Mouse (Mus musculus) heart, embryonic 14.5 days (tissue): ENCODE results near the gene Dnajc4. TPM values are rescaled to one million over a fixed set of nuclear protein-coding genes. Genes with fewer than 3 reads are reported as not detected.

ENCODE experiments used
- ATAC-seq: fragments of 200-750 bp; cut with Nextera tagmentation; 2 replicates; pipeline ENCODE4 v1.8.0; 2017; ENCODE audit warnings: low read depth, moderate TSS enrichment; ENCODE audit not compliant: insufficient number of reproducible peaks, insufficient read depth, low FRiP score
- H3K27ac ChIP-seq, 2 experiments: fragments of 200-500 bp in 1 of 2; fragments of 300-500 bp in 1 of 2; sonication (generic) in 1 of 2; replicated peaks in 1 of 2; 2 replicates each; pipeline ENCODE4 v1.5.1; 2012 to 2014; ENCODE audit warnings: low read depth in 2 of 2, low read length in 2 of 2, control low read depth in 1 of 2, mild to moderate bottlenecking in 1 of 2, mixed read lengths in 1 of 2; ENCODE audit not compliant: control insufficient read depth in 1 of 2, insufficient read depth in 1 of 2
- H3K27me3 ChIP-seq: fragments of 300-500 bp; sonication (generic); 2 replicates; pipeline ENCODE4 v1.6.1; 2014; ENCODE audit warnings: mild to moderate bottlenecking, low read length, control low read depth; ENCODE audit not compliant: control insufficient read depth, insufficient read depth
- H3K36me3 ChIP-seq: fragments of 300-500 bp; sonication (generic); 2 replicates; pipeline ENCODE4 v1.6.1; 2014; ENCODE audit warnings: mild to moderate bottlenecking, control low read depth, low read length, mixed read lengths; ENCODE audit not compliant: control insufficient read depth, insufficient read depth
- H3K4me1 ChIP-seq, 2 experiments: fragments of 200-500 bp in 1 of 2; fragments of 300-500 bp in 1 of 2; sonication (generic) in 1 of 2; 2 replicates each; pipeline ENCODE4 v1.6.1; 2012 to 2014; ENCODE audit warnings: low read length in 2 of 2, control low read depth in 1 of 2, mixed read lengths in 1 of 2; ENCODE audit not compliant: control insufficient read depth in 2 of 2, insufficient read depth in 2 of 2
- H3K4me2 ChIP-seq: fragments of 300-500 bp; sonication (generic); 2 replicates; pipeline ENCODE4 v1.6.1; 2014; ENCODE audit warnings: mild to moderate bottlenecking, low read length
- H3K4me3 ChIP-seq, 2 experiments: fragments of 200-500 bp in 1 of 2; fragments of 300-500 bp in 1 of 2; sonication (generic) in 1 of 2; 2 replicates each; pipeline ENCODE4 v1.5.1; 2012 to 2014; ENCODE audit warnings: low read length in 2 of 2, mild to moderate bottlenecking in 2 of 2, control low read depth in 1 of 2, low read depth in 1 of 2, moderate library complexity in 1 of 2; ENCODE audit not compliant: control insufficient read depth in 1 of 2, insufficient read depth in 1 of 2
- H3K9ac ChIP-seq: fragments of 300-500 bp; sonication (generic); 2 replicates; pipeline ENCODE4 v1.6.1; 2014; ENCODE audit warnings: mild to moderate bottlenecking, low read length
- H3K9me3 ChIP-seq: fragments of 300-500 bp; sonication (generic); 2 replicates; pipeline ENCODE4 v1.6.1; 2016; ENCODE audit warnings: low read length, control low read depth; ENCODE audit not compliant: control insufficient read depth
- WGBS: fragments of 180-500 bp; shearing (Covaris S2); extraction: QIAGEN DNeasy Blood & Tissue Kit; methylation state at CpG from one replicate; pipeline ENCODE4 v1.1.7; 2014; 5-methylcytosine and 5-hydroxymethylcytosine counted together
- polyA plus RNA-seq: library from polyadenylated mRNA; unstranded; fragments of >200 nt; fragmentation: Nextera tagmentation; extraction: Ambion mirVana; gene quantifications from 2 replicates; pipeline ENCODE4 v1.2.1, GENCODE M21; 2014

Dnajc4 gene
- 40.0 and 42.9 TPM in 2 replicates for polyA plus RNA-seq

DNA sequence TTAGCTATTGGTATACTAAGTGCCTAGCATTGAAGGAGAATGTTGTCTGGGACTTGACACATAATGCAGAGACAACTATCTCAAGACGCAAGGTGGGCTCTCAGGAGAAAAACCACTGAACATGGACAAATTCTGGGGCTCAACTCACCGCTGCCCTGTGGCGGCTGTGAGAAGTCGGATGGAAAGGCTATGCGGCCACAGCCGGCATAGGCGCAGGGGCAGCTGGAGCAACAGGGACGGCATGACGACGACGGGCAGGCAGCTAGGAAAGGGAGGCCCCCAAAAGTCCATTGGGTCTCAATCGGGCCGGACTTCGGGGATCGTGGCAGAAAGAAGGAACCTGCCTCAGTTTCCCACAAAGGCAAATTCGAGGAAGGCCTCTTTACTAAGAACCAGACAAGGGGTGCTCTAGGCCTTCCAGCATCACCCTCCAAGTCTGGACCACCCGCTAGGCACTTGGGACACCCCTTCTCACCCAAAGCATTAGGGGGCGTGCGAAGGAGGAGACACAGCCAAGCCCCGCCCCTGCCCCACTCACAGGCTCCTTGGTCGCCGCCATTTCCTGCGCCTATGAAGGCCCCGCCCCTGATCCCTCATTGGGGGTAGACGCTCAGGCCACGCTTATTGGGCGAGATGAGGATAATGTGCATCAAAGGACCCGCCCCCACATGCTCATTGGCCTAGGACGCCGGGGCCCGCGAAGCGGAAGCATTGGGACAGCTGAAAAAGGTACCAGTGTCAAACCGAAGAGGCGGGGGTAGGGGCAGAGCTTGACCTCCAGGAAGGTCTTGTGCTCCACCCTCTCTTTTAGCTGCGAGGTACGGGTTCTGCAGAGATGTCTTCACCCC lies at the start of gene Dnajc4:
Gene Dnajc4 (minus strand): TSS at position 562 of the 848 bp plus-strand sequence.
- no peaks in the 10 kb centered on the region for H3K27me3 ChIP-seq
- ATAC-seq: peak; percentile 89
- peak within 1 kb of the TSS; percentile 79 to 81 for H3K27ac ChIP-seq
- no peaks in the 10 kb centered on the region for H3K9me3 ChIP-seq
- H3K9ac ChIP-seq: peak within 1 kb of the TSS; percentile 81
- H3K4me3 ChIP-seq: peak within 1 kb of the TSS; percentile 52 to 72
- H3K4me2 ChIP-seq: peak within 1 kb of the TSS; percentile 78
- 2% methylated on average over 37 of the region's 37 CpGs for WGBS
- peaks cover 9% of the 10 kb centered on the region; the same call in 1 of the 2 replicates for H3K36me3 ChIP-seq
- peaks cover 25 to 40% of the 10 kb centered on the region in 2 experiments for H3K4me1 ChIP-seq

DNA sequence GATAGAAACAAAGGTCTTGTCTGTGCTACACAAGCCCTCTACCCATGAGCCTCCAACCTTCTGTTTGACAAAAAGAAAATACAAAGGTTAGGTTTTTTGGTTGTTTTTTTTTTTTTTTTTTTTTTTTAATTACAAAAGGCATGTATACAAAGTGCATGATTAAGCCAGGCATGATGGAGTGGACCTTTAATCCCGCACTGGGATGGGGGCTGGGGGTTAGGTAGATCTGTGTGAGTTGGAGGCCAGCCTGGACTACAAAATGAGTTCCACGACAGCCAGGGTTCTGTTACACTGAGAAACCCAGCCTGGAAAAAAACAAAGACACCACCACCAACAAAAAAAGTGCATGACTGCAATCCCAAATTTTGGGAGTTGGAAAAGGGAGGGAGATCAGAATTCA lies 48.8 kb upstream of the Dnajc4 start:
- H3K4me2 ChIP-seq: peak overlapping the region; percentile 76; the same call in 1 of the 2 replicates
- ATAC-seq: no peak
- no peak overlapping the region for H3K4me3 ChIP-seq
- H3K9me3 ChIP-seq: no peaks in the 10 kb centered on the region
- H3K27ac ChIP-seq: peak overlapping the region; percentile 85 to 94; a peak in 2 of 4 replicates
- peak overlapping the region; percentile 83; the same call in 1 of the 2 replicates for H3K9ac ChIP-seq
- WGBS: 77% methylated on average over 2 of the region's 2 CpGs
- H3K4me1 ChIP-seq: peaks cover 12 to 35% of the 10 kb centered on the region in 2 experiments
- H3K27me3 ChIP-seq: no peaks in the 10 kb centered on the region
- H3K36me3 ChIP-seq: no peaks in the 10 kb centered on the region

DNA sequence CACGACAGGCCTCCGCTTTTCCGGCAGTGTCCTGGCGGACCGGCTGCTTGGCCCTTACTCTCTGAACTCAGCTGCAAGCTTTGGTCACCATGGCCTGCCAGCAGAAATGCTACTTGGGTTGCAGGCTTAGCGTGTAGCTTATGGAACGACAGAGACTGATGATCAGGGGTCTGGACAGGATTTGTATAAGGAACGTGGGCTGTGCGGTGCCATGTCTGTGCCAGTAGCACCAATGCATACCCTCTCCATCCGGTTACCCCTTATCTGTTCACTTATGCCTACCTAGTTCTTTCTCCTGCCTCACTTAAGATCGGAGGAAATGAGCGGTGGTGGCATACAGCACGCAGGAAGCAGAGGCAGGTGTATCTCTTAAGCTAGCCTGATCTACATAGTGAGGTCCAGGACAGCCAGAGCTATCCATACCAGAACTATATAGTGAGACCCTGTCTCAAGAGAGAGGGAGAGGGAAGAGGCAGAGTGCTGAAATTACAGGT lies 48.3 kb upstream of the Dnajc4 start:
- H3K27me3 ChIP-seq: no peaks in the 10 kb centered on the region
- 0 out of 2 replicates have a peak, but pooled peaks cover under 1% of the 10 kb centered on the region for H3K36me3 ChIP-seq
- H3K4me2 ChIP-seq: peak overlapping the region; percentile 76
- H3K4me1 ChIP-seq: peaks cover 12 to 35% of the 10 kb centered on the region in 2 experiments
- WGBS: 16% methylated on average over 13 of the region's 13 CpGs
- H3K9ac ChIP-seq: peak overlapping the region; percentile 83
- H3K4me3 ChIP-seq: peak overlapping the region; percentile 47 to 55
- ATAC-seq: no peak
- peak overlapping the region; percentile 85 to 94 for H3K27ac ChIP-seq
- H3K9me3 ChIP-seq: no peaks in the 10 kb centered on the region

DNA sequence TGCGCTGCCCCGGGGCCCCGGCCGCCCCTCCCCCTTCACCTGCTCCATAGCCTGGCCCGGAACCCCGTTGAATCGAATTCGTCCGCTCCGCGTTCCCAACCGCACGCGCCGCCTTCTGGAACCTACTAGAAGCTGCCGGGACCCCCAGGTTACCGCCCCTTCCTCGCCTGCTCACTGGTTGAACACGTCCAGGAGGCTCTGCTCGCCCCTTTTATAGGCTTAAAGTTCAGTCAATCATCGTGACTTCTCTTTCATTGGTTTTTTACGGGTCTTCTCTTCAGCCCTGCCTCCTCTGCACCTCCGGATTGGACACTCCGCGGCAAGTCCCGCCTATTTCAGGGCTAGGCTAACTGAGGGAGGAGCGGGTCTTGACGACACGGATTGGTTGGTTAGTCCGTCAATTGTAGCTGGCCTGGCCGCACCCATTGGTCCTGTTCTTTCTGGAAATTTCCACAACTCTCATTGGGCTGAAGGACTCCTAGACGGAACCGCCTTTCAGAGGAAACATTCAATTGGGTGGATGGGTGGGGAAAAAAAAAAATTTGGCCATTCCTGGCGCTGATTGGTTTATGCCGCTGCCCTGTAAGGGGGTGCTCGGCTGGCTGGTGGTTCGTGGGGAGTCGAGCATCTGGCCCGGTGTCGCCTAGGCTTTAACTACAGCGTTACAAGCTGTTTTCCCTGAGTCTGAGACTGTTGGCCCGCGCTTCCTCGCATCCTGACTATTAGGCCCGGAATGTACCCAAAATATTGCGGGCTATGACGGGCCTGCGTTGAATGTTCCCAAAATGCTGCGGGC lies 47.7 kb upstream of the Dnajc4 start, which contains the start of gene Stip1:
Gene Stip1 (minus strand): TSS at position 127 of the 796 bp plus-strand sequence.
- Histone ChIP-seq H3K27ac (peak within 1 kb of the TSS; percentile 85 to 94), H3K27me3 (no peaks in the 10 kb centered on the region), H3K4me1 (peaks cover 7 to 35% of the 10 kb centered on the region in 2 experiments), H3K4me2 (peak within 1 kb of the TSS; percentile 76), H3K9ac (peak within 1 kb of the TSS; percentile 92), H3K9me3 (no peaks in the 10 kb centered on the region), H3K4me3 (peak within 1 kb of the TSS; percentile 70 to 74), H3K36me3 (peaks cover 7% of the 10 kb centered on the region; the same call in 1 of the 2 replicates)
- ATAC-seq: peak; percentile 99
- under 1% methylated on average over 49 of the region's 49 CpGs for WGBS

DNA sequence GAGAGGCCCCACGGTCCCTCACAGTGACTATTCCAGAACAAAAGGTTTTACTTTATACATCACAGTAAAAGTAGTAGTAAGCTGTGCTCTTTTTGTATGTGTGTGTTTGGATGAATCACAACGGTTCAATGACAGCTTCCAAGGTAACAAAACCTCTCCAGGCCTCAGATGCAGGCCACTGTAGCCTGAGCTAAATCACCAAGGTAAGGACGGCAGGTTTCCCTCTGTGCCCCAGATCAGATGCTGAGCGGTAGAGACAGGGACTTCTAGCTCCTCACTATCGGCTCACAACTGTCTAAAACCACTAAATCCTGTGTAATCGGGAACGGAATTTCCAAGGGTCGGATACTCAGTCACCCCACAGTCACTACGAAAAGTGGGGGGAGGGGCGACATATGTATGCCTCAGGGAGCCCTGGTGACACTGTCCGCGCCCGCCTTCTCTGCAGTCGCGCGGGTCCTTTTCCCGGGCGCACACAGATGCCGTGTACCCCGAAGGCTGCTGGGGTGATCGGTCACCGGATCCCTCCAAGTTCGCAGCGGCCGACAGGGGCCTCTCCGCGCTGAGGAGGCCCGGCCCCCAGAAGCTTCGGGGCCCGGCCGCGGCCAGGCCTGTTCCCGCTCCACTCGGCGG lies 46.8 kb upstream of the Dnajc4 start:
- Histone ChIP-seq H3K27ac (peak overlapping the region; percentile 57 to 84), H3K27me3 (no peaks in the 10 kb centered on the region), H3K9me3 (no peaks in the 10 kb centered on the region), H3K36me3 (peaks cover 15% of the 10 kb centered on the region), H3K4me2 (peak overlapping the region; percentile 64), H3K4me1 (peaks cover under 1 to 30% of the 10 kb centered on the region in 2 experiments; a peak in 3 of 4 replicates), H3K9ac (peak overlapping the region; percentile 92), H3K4me3 (peak overlapping the region; percentile 70 to 74)
- ATAC-seq: 0 out of 2 replicates have a peak, but pooled peaks have one; percentile 3
- 2% methylated on average over 35 of the region's 35 CpGs for WGBS

DNA sequence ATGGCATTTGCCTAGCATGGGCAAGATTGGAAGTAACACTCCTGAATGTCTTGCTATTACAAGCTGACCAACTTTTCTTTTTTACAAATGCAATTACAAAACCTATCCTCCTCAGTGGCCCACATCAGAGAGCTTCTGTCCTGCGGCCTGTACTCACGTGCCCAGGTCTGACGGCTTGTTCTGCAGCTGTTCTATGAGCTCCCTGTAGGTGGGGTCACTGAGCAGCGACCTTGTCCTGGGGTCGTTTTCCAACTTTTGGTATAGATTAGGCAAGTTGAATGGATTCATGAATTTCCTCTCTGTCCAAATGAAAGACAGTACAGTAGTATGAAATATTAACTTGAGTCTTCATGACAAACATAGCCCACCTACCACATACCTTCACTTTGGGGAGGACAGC lies 41.6 kb upstream of the Dnajc4 start:
- Histone ChIP-seq H3K9ac (no peak overlapping the region), H3K9me3 (no peaks in the 10 kb centered on the region), H3K27ac (no peak overlapping the region), H3K36me3 (peaks cover 66% of the 10 kb centered on the region), H3K27me3 (no peaks in the 10 kb centered on the region), H3K4me1 (peaks cover 0 to 22% of the 10 kb centered on the region in 2 experiments; a peak in 2 of 4 replicates), H3K4me3 (no peak overlapping the region), H3K4me2 (no peak overlapping the region)
- ATAC-seq: no peak
- WGBS: 89% methylated on average over 5 of the region's 5 CpGs

DNA sequence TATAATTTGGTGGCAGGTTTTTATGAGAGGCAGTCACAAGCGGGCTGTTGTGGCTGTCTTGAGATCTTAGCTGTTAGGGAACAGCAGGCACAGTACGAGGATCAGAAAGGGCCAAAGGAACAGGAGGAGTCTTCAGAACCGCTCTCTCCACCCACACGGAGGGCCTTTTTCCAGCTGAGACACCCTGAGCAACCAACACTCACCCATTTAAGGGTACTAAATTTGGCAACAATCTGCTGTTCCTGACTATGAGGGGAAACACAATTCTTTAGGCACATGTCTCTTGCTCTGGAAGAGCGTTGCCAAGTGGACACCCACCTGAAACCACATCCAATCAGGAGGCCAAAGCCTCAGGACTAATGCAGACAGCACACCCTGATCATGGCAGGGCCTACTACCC lies 37.2 kb upstream of the Dnajc4 start:
- H3K4me3 ChIP-seq: no peak overlapping the region
- no peaks in the 10 kb centered on the region for H3K27me3 ChIP-seq
- H3K4me2 ChIP-seq: no peak overlapping the region
- no peak overlapping the region for H3K9ac ChIP-seq
- H3K27ac ChIP-seq: no peak overlapping the region
- H3K9me3 ChIP-seq: no peaks in the 10 kb centered on the region
- 88% methylated on average over 5 of the region's 5 CpGs for WGBS
- no peaks in the 10 kb centered on the region for H3K4me1 ChIP-seq
- ATAC-seq: no peak
- peaks cover 99% of the 10 kb centered on the region for H3K36me3 ChIP-seq
